Mouse (Mus musculus): Measurements from ENCODE around the gene Ift172.

- TF ChIP-seq CTCF (IDR thresholded peaks at IDR 0.05 in 2 of 3, conservative IDR thresholded peaks at IDR 0.05 in 1 of 3; ENCODE audit: control insufficient read depth in 1 of 3, insufficient read depth in 1 of 3, low read depth in 2 of 3, low read length in 3 of 3, poor library complexity in 1 of 3, severe bottlenecking in 1 of 3) (no peak), TAL1 (IDR thresholded peaks at IDR 0.05; ENCODE audit: low read length) (no peak), ZNF384 (IDR thresholded peaks at IDR 0.05; ENCODE audit: low read depth, low read length) (no peak), POLR2AphosphoS2 (IDR thresholded peaks at IDR 0.05; ENCODE audit: low read length) (no peak), BHLHE40 (IDR thresholded peaks at IDR 0.05; ENCODE audit: borderline replicate concordance, low read depth, low read length) (no peak)
Observed at GRCm38 (mm10) chr5:31254452-31254851, 36.5 kb downstream of the Ift172 start.
